Mouse (Mus musculus) testis, adult 2 months (tissue): ENCODE measurements at regions not wholly inside any gene's neighbourhood (a gene's known extent, or its start where the extent isn't known, plus 50 kb on each side); places are given as distances from the start of the nearest gene placed in this dataset.

Experiments used
- CTCF ChIP-seq: fragments of 200-500 bp; IDR thresholded peaks from 2 replicates; pipeline ENCODE4 v1.5.1; 2012; ENCODE audit warnings: low read depth, mild to moderate bottlenecking, inconsistent platforms, low read length, moderate library complexity; ENCODE audit not compliant: control insufficient read depth, insufficient read depth, insufficient replicate concordance
- POLR2A ChIP-seq: fragments of 200-500 bp; IDR thresholded peaks from 2 replicates; pipeline ENCODE4 v1.6.1; 2012; ENCODE audit warnings: low read depth, mild to moderate bottlenecking, inconsistent platforms, low read length, moderate library complexity; ENCODE audit not compliant: control insufficient read depth

DNA sequence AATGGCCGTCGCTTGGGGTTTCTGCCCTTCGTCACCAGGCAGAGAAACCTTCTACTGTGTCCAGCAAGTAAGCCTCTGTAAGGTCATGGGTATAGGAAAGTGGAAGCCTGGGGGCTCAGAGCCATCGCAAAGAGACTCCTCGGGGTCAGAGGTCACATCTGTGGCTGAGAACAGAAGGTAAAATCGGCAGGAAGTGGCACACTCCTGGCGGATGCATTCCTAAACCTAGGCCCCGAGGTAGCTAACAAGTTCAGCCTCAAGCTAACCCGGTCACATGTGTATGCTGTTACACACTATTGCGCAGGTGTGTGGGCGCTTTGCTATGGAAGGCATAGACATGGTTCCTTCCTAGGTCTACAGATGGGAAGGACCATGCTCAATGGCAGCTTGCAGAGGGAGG is 134.0 kb downstream of the Fam43a start:
- TF ChIP-seq POLR2A (no peak), CTCF (no peak)
